Mouse (Mus musculus) lung, embryonic 16.5 days (tissue): Measurements from ENCODE around the gene Cyb561d1. TPM values are rescaled to one million over a fixed set of nuclear protein-coding genes. Genes with fewer than 3 reads are reported as not detected.

Experiments
- ATAC-seq: fragments of 200-750 bp; cut with Nextera tagmentation; 2 replicates; pipeline ENCODE4 v1.8.0; 2017; ENCODE audit warnings: low read depth, mild to moderate bottlenecking, moderate library complexity
- H3K27ac ChIP-seq: fragments of 300-500 bp; sonication (generic); 2 replicates; pipeline ENCODE4 v1.5.1; 2014; ENCODE audit warnings: mild to moderate bottlenecking, control low read depth, low read length
- H3K27me3 ChIP-seq: fragments of 300-500 bp; sonication (generic); 2 replicates; pipeline ENCODE4 v1.6.1; 2014; ENCODE audit warnings: low read depth, low read length, mixed read lengths; ENCODE audit not compliant: control insufficient read depth, insufficient read depth
- H3K36me3 ChIP-seq: fragments of 300-500 bp; sonication (generic); 2 replicates; pipeline ENCODE4 v1.6.1; 2014; ENCODE audit warnings: low read length; ENCODE audit not compliant: control insufficient read depth, insufficient read depth
- H3K4me1 ChIP-seq: fragments of 300-500 bp; sonication (generic); replicated peaks from 2 replicates; pipeline ENCODE4 v1.6.1; 2014; ENCODE audit warnings: low read length, mixed read lengths; ENCODE audit not compliant: control insufficient read depth, insufficient read depth
- H3K4me2 ChIP-seq: fragments of 300-500 bp; sonication (generic); 2 replicates; pipeline ENCODE4 v1.6.1; 2014; ENCODE audit warnings: low read depth, low read length, control low read depth
- H3K4me3 ChIP-seq: fragments of 300-500 bp; sonication (generic); 2 replicates; pipeline ENCODE4 v1.5.1; 2014; ENCODE audit warnings: mild to moderate bottlenecking, low read length, control low read depth
- H3K9ac ChIP-seq: fragments of 300-500 bp; sonication (generic); 2 replicates; pipeline ENCODE4 v1.6.1; 2014; ENCODE audit warnings: low read length, control low read depth
- H3K9me3 ChIP-seq: fragments of 300-500 bp; sonication (generic); 2 replicates; pipeline ENCODE4 v1.6.1; 2016; ENCODE audit warnings: low read length; ENCODE audit not compliant: control insufficient read depth
- WGBS: fragments of 180-500 bp; shearing (Covaris S2); extraction: QIAGEN DNeasy Blood & Tissue Kit; methylation state at CpG from one replicate; pipeline ENCODE4 v1.1.7; 2014; 5-methylcytosine and 5-hydroxymethylcytosine counted together
- polyA plus RNA-seq: library from polyadenylated mRNA; unstranded; fragments of >200 nt; fragmentation: Nextera tagmentation; extraction: Ambion mirVana; gene quantifications from 2 replicates; pipeline ENCODE4 v1.2.1, GENCODE M21; 2015

Cyb561d1 gene
- polyA plus RNA-seq, 1 experiment from 2014 or later: 3.1 TPM

DNA sequence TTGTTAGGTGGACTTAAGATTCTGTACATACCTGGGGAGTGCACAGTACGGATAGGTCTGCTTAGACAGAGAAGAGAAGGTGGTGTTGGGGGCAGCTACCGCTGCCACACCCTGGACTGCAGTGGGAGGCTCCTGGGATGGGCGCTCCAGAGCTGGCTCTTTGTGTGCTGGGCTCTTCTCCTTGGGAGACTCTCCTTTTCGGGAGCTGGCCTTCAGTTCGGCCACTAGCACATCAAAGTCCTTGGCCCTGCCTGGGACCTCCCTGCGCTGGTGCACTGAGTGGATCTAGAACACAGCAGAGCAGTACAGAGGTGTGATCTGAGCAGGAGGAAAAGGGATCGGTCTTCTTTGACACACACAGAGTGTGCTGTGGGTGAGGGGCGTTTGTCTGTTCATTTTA is 4.6 kb upstream of the Cyb561d1 start:
- Histone ChIP-seq H3K36me3 (peaks cover 6% of the 10 kb centered on the region), H3K4me3 (no peak overlapping the region), H3K27ac (no peak overlapping the region), H3K4me1 (peaks cover 36% of the 10 kb centered on the region), H3K4me2 (no peak overlapping the region), H3K27me3 (no peaks in the 10 kb centered on the region), H3K9ac (no peak overlapping the region), H3K9me3 (no peaks in the 10 kb centered on the region)
- ATAC-seq: no peak
- WGBS: 83% methylated on average over 8 of the region's 8 CpGs

DNA sequence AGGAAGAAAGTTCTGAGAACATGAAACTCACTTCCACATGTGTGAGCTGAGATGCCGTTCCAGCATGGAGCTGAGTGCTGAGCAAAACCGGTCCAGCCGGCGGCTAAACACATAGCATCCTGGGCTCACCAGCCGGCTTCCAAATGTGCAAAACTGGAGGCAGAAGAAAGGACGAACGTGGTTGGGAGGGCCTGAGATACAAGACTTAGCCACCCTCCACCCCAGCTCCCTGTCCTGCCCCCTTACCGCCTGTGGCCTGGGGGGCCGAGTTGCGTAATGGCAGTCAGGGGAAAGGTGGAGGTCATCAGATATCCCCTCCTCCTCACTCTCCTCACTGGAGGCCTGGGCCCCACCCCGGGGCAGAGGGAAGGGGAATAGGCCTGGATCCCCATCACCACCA is 3.5 kb upstream of the Cyb561d1 start:
- H3K27me3 ChIP-seq: no peaks in the 10 kb centered on the region
- H3K4me2 ChIP-seq: no peak overlapping the region
- H3K27ac ChIP-seq: no peak overlapping the region
- peaks cover 38% of the 10 kb centered on the region for H3K4me1 ChIP-seq
- ATAC-seq: no peak
- H3K36me3 ChIP-seq: peaks cover 6% of the 10 kb centered on the region
- WGBS: 69% methylated on average over 11 of the region's 11 CpGs
- H3K9me3 ChIP-seq: no peaks in the 10 kb centered on the region
- no peak overlapping the region for H3K9ac ChIP-seq
- no peak overlapping the region for H3K4me3 ChIP-seq

DNA sequence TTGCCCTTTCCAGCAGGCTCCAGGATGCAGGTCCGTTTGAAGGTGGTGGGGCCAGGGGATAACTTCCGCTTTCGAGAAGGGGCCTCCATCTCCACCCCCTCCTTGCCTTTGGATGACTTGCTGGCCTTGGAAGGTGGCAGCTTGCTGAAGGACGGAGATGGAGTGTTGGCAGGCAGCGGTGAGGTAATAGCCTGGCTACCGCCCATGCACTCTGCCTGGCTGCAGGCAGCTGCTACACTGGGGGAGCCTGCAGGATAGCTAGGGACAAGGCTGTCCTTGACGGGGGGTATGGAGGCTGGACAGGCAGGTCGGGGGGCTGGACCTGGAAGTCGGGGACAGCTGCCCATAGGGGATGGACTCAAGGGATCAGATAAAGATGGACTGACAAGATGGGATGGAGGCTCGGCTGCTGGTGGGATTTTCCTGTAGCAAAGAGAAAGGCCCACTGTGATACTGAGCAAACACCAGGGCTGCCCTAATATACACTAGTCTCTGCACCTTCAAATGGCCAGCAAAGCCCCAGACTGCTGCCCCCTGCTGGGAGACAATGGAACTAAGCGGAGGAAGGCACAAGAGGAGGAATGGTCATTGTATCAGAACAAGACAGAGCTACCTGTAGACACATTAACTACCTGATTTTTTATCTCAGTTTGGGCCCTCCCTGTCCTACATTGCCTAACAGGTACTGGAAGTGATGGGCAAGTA is 2.8 kb upstream of the Cyb561d1 start:
- Histone ChIP-seq H3K27me3 (no peaks in the 10 kb centered on the region), H3K9ac (no peak overlapping the region), H3K4me1 (peaks cover 32% of the 10 kb centered on the region), H3K36me3 (peaks cover 6% of the 10 kb centered on the region), H3K4me3 (no peak overlapping the region), H3K9me3 (no peaks in the 10 kb centered on the region), H3K4me2 (no peak overlapping the region), H3K27ac (no peak overlapping the region)
- WGBS: 65% methylated on average over 11 of the region's 11 CpGs
- no peak for ATAC-seq

DNA sequence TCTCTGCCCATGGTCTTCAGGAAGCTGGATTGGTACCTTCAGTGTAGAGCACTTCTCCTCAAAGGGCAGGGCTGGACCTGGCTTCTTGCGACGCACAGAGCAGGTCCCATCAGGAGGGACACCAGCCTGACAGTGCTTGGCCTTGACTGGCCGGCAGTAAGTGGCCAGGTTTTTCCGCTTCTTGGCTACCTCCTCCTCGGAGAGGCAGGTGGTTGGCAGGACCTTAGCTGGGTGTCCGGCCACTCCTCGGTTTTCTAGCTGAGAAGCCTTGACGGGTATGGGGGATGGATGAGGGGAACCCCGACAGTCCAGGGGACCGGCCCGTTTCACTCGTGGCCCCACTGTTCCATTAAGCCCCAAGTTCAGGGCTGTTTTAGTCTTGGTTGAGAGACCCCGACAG is 2.2 kb upstream of the Cyb561d1 start:
- Histone ChIP-seq H3K9me3 (no peaks in the 10 kb centered on the region), H3K9ac (no peak overlapping the region), H3K4me2 (no peak overlapping the region), H3K36me3 (peaks cover 6% of the 10 kb centered on the region), H3K27me3 (no peaks in the 10 kb centered on the region), H3K4me1 (peaks cover 27% of the 10 kb centered on the region), H3K27ac (peak overlapping the region; percentile 53), H3K4me3 (no peak overlapping the region)
- no peak for ATAC-seq
- WGBS: 82% methylated on average over 13 of the region's 13 CpGs

DNA sequence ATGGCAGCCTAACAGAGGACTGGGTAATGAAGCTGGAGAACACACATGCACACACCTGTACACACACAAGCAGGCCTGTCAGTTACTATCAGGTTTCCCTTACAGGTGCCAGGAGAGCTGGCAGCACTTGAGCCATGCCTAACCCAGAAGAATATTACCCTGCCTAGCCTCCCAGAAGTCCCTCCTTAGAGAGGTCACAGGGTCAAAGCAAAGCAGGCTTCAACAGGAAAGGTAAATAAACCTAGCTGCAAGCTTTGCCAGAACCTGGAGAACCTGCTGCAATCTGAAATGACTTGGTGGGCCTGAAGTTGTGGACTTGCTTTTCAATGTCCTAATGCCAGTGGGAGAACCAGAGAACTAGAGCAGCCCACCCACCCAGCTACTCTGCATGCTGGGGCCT is 1.5 kb upstream of the Cyb561d1 start:
- H3K4me2 ChIP-seq: no peak overlapping the region
- H3K4me1 ChIP-seq: peaks cover 25% of the 10 kb centered on the region
- no peak overlapping the region for H3K9ac ChIP-seq
- no peak overlapping the region for H3K4me3 ChIP-seq
- H3K9me3 ChIP-seq: no peaks in the 10 kb centered on the region
- H3K27ac ChIP-seq: peak overlapping the region; percentile 53
- H3K36me3 ChIP-seq: peaks cover 6% of the 10 kb centered on the region
- no peaks in the 10 kb centered on the region for H3K27me3 ChIP-seq
- ATAC-seq: no peak

DNA sequence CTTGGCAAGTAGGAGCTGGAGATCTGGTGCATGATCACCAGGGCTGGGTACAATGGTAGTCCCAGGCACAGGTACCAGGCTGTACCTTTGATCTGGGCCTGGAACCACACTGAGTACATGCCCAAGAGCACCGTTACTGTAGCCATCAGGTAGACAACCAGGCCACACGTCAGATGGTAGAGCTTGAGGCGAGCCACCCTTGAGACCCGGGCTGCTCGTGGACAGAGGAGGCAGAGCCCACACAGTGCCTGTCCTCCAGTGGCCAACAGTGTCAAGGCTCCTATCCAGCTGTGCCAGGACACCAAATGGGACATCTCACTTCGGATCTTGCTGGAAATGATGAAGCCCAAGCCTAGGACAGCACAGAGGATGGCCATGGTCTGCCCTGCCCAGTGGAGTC is 1.8 kb downstream of the Cyb561d1 start:
- ATAC-seq: no peak
- peaks cover 25% of the 10 kb centered on the region for H3K4me1 ChIP-seq
- H3K4me2 ChIP-seq: no peak overlapping the region
- no peak overlapping the region for H3K9ac ChIP-seq
- no peaks in the 10 kb centered on the region for H3K9me3 ChIP-seq
- H3K27me3 ChIP-seq: no peaks in the 10 kb centered on the region
- 86% methylated on average over 6 of the region's 6 CpGs for WGBS
- no peak overlapping the region for H3K4me3 ChIP-seq
- H3K27ac ChIP-seq: no peak overlapping the region
- H3K36me3 ChIP-seq: peaks cover 2% of the 10 kb centered on the region

DNA sequence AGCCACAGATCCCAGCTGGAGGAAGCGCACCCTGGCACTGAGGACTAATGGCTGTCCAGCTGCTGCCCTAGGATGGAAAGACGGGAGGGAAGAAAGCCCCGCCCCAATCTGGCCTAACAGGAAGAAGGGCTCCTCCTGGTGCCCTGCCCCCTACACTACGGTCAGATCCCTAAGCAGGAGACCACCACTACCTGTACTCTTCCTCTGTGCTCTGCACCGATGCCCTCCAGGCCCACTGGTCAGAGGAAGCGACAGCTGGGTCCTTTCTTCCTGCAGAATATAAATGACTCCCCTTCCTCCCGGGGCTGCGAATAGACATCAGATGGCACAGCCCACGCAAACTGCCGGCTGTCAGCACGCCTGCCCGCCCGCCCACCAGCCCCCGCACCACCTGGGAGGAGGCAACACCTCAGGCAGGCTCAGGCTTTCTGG is 3.9 kb downstream of the Cyb561d1 start:
- WGBS: 22% methylated on average over 14 of the region's 14 CpGs
- Histone ChIP-seq H3K4me1 (peaks cover 22% of the 10 kb centered on the region), H3K27ac (no peak overlapping the region), H3K4me2 (peak overlapping the region; percentile 38), H3K9me3 (no peaks in the 10 kb centered on the region), H3K27me3 (no peaks in the 10 kb centered on the region), H3K36me3 (0 out of 2 replicates have a peak, but pooled peaks cover 2% of the 10 kb centered on the region), H3K9ac (0 out of 2 replicates have a peak overlapping the region, but pooled peaks have one; percentile 42), H3K4me3 (no peak overlapping the region)
- ATAC-seq: peak; percentile 51

DNA sequence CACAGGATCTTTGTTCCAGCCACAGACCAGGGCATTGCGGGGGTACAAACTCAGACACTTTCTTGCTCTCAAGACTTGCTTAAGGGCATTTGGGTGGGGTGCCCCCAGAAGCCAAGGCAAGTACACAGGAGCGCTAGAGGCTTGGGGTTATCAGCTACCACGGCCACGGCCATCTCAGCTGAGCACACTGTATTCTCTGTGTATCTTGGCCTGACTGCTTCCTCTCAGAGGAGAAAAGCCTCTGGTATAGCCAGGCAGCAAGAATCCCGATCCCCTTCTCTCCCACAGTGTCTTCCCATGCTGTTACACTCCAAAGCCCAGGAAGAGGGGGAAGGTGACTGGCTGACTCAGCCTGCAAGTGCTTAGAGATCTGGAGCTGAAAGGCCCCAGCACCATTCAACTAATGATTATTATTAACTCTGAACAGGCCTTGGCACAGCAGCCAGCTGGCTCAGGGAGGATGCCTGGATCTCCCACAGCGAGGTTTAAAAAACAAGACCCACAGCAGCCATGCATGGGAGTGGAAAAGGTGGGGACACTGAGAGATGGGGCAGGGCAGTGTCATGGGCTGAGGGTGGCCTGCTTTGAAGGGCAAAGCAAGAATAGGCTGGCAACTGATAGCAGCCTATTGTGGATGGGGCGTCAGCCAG is 4.9 kb downstream of the Cyb561d1 start:
- no peak overlapping the region for H3K27ac ChIP-seq

DNA sequence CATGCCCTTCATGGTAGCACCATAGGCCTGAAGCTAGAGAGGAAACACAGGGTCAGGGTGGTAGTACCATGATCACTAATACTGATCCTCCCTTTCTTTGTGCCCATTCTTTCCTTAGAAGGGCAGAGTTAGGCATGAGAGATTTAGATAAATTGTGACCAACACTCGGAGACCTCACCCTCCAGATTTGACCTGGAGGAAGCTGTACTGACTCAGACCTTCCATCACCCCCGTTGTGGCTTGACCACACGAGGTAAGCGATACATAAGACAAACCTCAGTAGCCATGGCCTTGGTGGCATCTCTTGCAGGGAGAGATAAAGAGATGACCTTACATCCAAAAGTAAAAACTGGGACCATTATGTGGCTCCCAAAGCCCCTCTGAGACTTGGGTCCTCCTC is 5.7 kb downstream of the Cyb561d1 start:
- no peak overlapping the region for H3K27ac ChIP-seq
- H3K27me3 ChIP-seq: no peaks in the 10 kb centered on the region
- peaks cover 13% of the 10 kb centered on the region for H3K4me1 ChIP-seq
- no peaks in the 10 kb centered on the region for H3K36me3 ChIP-seq
- no peak overlapping the region for H3K9ac ChIP-seq
- 77% methylated on average over 4 of the region's 4 CpGs for WGBS
- no peaks in the 10 kb centered on the region for H3K9me3 ChIP-seq
- H3K4me3 ChIP-seq: no peak overlapping the region
- ATAC-seq: no peak
- no peak overlapping the region for H3K4me2 ChIP-seq

More for the DNA sequence above, 4.9 kb downstream of the Cyb561d1 start:
- Histone ChIP-seq H3K9me3 (no peaks in the 10 kb centered on the region), H3K4me3 (no peak overlapping the region), H3K4me1 (peaks cover 13% of the 10 kb centered on the region), H3K4me2 (no peak overlapping the region), H3K9ac (no peak overlapping the region), H3K36me3 (no peaks in the 10 kb centered on the region), H3K27me3 (no peaks in the 10 kb centered on the region)
- WGBS: 78% methylated on average over 7 of the region's 7 CpGs
- ATAC-seq: no peak
